Mouse (Mus musculus) B cell, adult 2 months (primary cell): ENCODE results near the gene Pih1d1.
"Not testable (repeated sequence)": the region's sequence is repeated elsewhere in the genome, so short reads cannot be mapped to it uniquely, and the experiment has no call there.

Source experiments
- DNase-seq, 2 experiments: peaks; one replicate each; pipeline ENCODE4 v3.0.0; 2022

The Pih1d1 gene

GRCm38 (mm10) chr7:45169495-45169894 lies 15.4 kb downstream of the Pih1d1 start:
- DNase-seq: peak; percentile 43 to 47

GRCm38 (mm10) chr7:45172974-45173373 lies 18.9 kb downstream of the Pih1d1 start:
- peak; percentile 73 to 74 for DNase-seq

DNA sequence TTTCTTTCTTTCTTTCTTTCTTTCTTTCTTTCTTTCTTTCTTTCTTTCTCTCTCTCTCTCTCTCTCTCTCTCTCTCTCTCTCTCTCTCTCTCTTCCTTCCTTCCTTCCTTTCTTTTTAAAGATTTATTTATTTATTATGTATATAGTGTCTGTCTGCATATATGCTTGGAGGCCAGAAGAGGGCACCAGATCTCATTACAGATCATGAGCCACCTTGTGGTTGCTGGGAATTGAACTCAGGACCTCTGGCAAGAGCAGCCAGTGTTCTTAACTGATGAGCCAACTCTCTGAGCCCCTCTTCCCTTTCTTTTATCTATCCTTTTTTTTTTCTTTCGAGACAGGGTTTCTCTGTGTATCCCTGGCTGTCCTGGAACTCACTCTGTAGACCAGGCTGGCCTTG lies 19.7 kb downstream of the Pih1d1 start:
- DNase-seq: not testable (repeated sequence)

GRCm38 (mm10) chr7:45174567-45175280 lies 20.6 kb downstream of the Pih1d1 start:
- no peak for DNase-seq

DNA sequence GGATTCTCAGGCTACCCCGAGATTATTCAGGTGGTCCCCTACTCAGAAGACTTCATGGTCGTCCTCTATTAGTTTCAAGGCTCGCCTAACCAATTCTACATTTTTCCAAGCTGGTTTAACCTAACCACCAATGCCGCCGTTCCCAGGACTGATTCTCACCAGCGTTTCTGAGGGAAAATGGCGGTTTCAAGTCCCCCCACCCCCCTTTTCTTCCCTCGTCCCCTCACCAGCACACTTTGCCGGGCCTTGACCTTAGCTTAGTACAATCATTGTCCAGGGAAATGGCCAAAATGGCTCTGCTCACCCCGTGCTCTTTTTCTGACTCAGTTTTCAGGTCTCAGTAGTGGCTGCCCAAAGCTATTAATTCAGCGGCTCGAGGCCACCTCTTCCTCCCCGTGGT lies 21.3 kb downstream of the Pih1d1 start:
- no peak for DNase-seq

DNA sequence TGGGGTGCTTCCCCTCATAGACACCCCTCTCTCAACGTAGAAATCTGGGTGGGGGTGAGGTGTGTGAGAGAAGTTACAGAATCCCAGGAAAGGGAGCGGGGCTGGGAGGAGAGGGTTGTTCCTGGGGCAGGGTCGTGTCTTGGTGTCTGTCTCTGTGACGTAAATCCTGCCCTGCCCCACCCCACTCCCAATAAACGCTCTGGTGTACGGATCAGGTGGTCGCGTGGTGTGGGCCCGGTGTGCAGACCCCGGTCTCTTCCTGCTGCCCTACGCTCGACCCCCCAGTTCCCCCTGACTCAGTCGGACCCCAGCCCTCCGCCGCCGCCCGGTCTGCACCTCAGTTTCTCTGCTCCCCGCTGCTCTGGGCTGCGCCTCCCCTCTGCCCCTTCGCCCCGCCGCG lies 21.8 kb downstream of the Pih1d1 start:
- no peak for DNase-seq

DNA sequence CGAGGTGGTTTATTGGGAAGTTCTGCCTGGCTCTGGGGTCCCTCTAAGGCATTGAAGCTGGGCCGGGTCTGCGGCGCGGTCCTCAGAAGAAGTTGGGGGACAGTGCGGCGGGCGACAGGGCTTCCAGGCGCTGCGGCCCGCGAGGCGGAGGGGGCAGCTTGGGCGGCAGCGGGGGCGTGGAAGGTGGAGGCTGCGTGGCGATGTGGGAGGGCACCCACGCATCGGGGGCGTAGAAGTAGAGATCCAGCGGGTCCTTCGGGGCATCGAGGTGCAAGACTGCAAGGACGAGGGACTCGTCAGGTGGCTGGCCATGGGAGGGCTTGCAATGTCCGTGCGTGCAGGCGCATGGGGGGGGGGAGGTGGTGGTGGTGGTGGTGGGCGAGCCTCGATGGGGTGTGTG lies 22.3 kb downstream of the Pih1d1 start:
- DNase-seq: no peak

- peak; percentile 56 to 61 for DNase-seq
These were observed 24.4 kb downstream of the Pih1d1 start for GRCm38 (mm10) chr7:45178550-45178949.

GRCm38 (mm10) chr7:45179469-45179868 lies 25.4 kb downstream of the Pih1d1 start, which contains the start of gene Gfy:
Gene Gfy, minus strand, starts transcription at chr7:45179569.
- DNase-seq: no peak

GRCm38 (mm10) chr7:45180896-45181477 lies 26.9 kb downstream of the Pih1d1 start, which contains the start of gene Pth2:
Gene Pth2, plus strand, starts transcription at chr7:45180995.
- DNase-seq: no peak

GRCm38 (mm10) chr7:45181540-45181939 lies 27.4 kb downstream of the Pih1d1 start:
- no peak for DNase-seq

DNA sequence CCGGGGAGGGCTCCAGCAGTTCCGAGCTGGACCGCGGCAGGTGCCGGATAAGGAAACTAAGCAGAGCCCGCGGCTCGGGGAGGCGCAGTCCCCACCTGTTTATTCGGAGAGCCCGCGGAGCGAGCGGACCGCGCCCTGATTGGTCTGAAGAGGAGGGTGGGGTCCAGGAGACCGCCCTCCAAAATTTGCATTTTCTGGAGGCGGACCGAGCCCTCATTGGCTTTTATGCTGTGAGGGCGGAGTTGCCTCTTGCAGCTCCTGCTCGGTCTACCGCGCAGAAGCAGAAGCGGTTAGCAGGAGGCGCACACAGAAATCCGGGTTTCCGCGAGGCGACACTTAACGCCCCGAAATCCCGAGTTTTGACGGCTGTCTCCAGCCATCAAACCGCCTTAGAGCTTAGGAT lies 28.1 kb downstream of the Pih1d1 start:
- DNase-seq: peak; percentile 87 to 90

- no peak for DNase-seq
These were observed 28.5 kb downstream of the Pih1d1 start for GRCm38 (mm10) chr7:45182606-45183005.

- no peak for DNase-seq
These were observed 29.6 kb downstream of the Pih1d1 start for GRCm38 (mm10) chr7:45183672-45184071.

DNA sequence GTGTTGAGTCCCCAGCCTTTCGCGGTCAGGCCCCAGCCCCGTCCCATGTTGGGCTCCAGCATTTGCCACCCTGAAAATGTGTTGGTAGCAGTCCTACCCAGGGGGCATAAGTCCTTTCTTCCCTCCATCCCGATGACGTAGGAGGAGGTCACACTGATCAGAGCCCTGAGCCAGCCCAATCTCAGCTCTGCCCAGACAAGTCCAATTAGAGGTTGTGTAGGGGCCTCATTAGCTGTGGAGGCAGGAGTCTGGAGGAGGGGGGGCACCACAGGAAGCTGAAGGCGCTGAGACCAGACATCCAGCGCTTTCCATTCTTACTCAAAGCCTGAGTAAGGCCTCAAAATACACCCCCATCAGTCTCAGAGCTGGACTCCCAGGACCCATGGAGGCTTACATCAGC lies 31.8 kb downstream of the Pih1d1 start:
- DNase-seq: no peak

GRCm38 (mm10) chr7:45189600-45189999 lies 35.5 kb downstream of the Pih1d1 start:
- no peak for DNase-seq

GRCm38 (mm10) chr7:45190186-45190585 lies 36.1 kb downstream of the Pih1d1 start:
- DNase-seq: no peak

DNA sequence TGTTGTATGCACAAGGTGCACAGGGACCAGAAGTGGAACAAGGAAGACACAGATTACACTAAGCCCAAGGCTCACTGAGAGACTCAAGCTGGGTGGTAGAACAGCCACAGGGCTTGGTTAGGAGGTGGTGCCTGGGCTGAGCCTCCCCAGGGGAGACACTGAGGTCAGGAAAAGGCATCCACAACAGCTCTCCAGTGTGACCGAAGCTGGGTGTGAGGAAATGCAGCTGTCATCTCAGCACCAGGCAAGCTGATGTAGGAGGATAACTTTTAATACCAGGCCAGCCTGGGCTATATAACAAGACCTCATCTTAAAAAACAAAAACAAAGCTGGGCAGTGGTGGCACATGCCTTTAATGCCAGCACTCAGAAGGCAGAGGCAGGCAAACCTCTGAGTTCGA lies 37.1 kb downstream of the Pih1d1 start:
- DNase-seq: no peak

DNA sequence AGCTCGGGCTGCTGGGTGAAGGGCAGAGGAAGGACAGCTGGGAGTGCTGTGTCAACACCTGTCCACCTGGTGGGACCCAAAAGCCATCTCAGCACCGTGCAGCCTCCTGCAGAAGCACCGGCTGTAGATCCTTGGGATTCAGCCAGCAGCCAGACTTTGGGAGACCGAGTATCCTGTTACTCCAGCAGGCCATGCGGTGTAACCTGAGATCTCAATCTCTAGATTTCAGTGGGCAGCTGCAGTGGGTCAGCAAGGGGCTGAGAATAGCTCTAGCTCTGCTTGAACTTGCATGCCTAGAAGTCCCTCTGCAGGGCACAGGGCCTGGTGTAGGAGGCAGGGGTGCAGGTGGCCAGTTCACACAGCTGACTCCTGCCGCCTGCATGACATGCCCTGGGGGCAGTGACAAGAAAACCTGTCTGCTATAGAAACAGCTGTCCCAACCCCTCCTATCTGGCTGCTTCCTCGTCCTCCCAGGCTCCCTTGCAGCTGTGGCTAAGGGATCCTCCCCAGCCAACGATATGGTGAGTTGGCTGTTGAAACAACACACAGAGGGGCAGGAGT lies 37.8 kb downstream of the Pih1d1 start:
- no peak for DNase-seq

GRCm38 (mm10) chr7:45192585-45193310 lies 38.6 kb downstream of the Pih1d1 start:
- DNase-seq: no peak

DNA sequence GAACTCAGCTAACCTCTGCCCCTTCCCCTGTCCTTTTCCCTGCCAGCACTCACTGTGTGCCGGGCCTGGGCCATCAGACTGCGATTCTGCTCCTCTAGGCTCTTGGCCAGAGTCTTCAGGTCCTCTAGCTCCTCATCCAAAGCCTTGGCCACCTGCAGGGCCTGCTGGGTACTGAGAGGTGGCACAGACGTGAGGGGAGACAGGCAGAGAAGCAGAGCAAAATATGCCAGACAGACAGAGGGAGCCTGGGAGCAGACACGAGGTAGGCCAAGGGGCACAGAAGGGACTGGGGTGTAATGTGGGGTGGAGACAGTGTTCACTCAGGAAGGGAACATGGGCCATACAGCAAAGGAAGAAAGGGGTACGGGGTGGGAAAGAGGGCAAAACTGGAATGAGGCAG lies 39.3 kb downstream of the Pih1d1 start:
- DNase-seq: no peak

- DNase-seq: no peak
These were observed 40.0 kb downstream of the Pih1d1 start for GRCm38 (mm10) chr7:45193871-45194785.
